Mouse (Mus musculus) retina, postnatal 7 days (tissue): ENCODE results near the gene Igsf11.
A peak's percentile ranks its signal among the peaks of the same experiment; 100 is the strongest.

Experiments
- DNase-seq: peaks from one replicate; pipeline ENCODE4 v3.0.0-alpha.2; 2012; ENCODE audit warnings: low read depth, low spot score

The Igsf11 gene

GRCm38 (mm10) chr16:38931519-38931918 is 39.0 kb downstream of the Igsf11 start:
- no peak for DNase-seq

- DNase-seq: no peak
Measured at GRCm38 (mm10) chr16:38940805-38941204, 48.3 kb downstream of the Igsf11 start.

- DNase-seq: no peak
Measured at GRCm38 (mm10) chr16:38941275-38941674, 48.8 kb downstream of the Igsf11 start.

- no peak for DNase-seq
Measured at GRCm38 (mm10) chr16:38943706-38944550, 51.5 kb downstream of the Igsf11 start.

- no peak for DNase-seq
Measured at GRCm38 (mm10) chr16:38945111-38945510, 52.6 kb downstream of the Igsf11 start.

- no peak for DNase-seq
Measured at GRCm38 (mm10) chr16:38945581-38945981, 53.1 kb downstream of the Igsf11 start.

GRCm38 (mm10) chr16:38946453-38946852 is 54.0 kb downstream of the Igsf11 start:
- DNase-seq: no peak

GRCm38 (mm10) chr16:38947141-38947879 is 54.8 kb downstream of the Igsf11 start:
- no peak for DNase-seq

GRCm38 (mm10) chr16:38948441-38948840 is 56.0 kb downstream of the Igsf11 start:
- no peak for DNase-seq

GRCm38 (mm10) chr16:38952881-38953280 is 60.4 kb downstream of the Igsf11 start:
- DNase-seq: no peak

- DNase-seq: peak; percentile 44
Measured at GRCm38 (mm10) chr16:38953821-38954220, 61.4 kb downstream of the Igsf11 start.

- no peak for DNase-seq
Measured at GRCm38 (mm10) chr16:38954501-38955288, 62.2 kb downstream of the Igsf11 start.

GRCm38 (mm10) chr16:38955296-38955695 is 62.8 kb downstream of the Igsf11 start:
- no peak for DNase-seq

GRCm38 (mm10) chr16:38958801-38959200 is 66.3 kb downstream of the Igsf11 start:
- no peak for DNase-seq

GRCm38 (mm10) chr16:38960550-38960949 is 68.1 kb downstream of the Igsf11 start:
- no peak for DNase-seq

GRCm38 (mm10) chr16:38961865-38962264 is 69.4 kb downstream of the Igsf11 start:
- DNase-seq: no peak

- no peak for DNase-seq
Measured at GRCm38 (mm10) chr16:38962695-38963094, 70.2 kb downstream of the Igsf11 start.

GRCm38 (mm10) chr16:38967026-38967425 is 74.6 kb downstream of the Igsf11 start:
- no peak for DNase-seq

- no peak for DNase-seq
Measured at GRCm38 (mm10) chr16:38976151-38976550, 83.7 kb downstream of the Igsf11 start.

- no peak for DNase-seq
Measured at GRCm38 (mm10) chr16:38978546-38978945, 86.1 kb downstream of the Igsf11 start.

GRCm38 (mm10) chr16:38980546-38980945 is 88.1 kb downstream of the Igsf11 start:
- DNase-seq: no peak

- DNase-seq: no peak
Measured at GRCm38 (mm10) chr16:38982051-38982450, 89.6 kb downstream of the Igsf11 start.
